Mouse (Mus musculus) kidney, postnatal 10 days (tissue): ENCODE results near the gene Lrrc29.

Experiments used
- DNase-seq: peaks from one replicate; pipeline ENCODE4 v3.0.0; 2021; ENCODE audit warnings: mixed read lengths

Gene Lrrc29

GRCm38 (mm10) chr8:105343791-105344574 lies 17.9 kb upstream of the Lrrc29 start:
- no peak for DNase-seq

GRCm38 (mm10) chr8:105342768-105343167 lies 16.7 kb upstream of the Lrrc29 start:
- DNase-seq, result no peak

GRCm38 (mm10) chr8:105341399-105341798 lies 15.3 kb upstream of the Lrrc29 start:
- peak; percentile 68 for DNase-seq

GRCm38 (mm10) chr8:105339886-105340635 lies 14.0 kb upstream of the Lrrc29 start:
- DNase-seq, result peak; percentile 55

GRCm38 (mm10) chr8:105338992-105339391 lies 12.9 kb upstream of the Lrrc29 start:
- DNase-seq, result no peak

- DNase-seq, result peak; percentile 51
Observed at GRCm38 (mm10) chr8:105336373-105337130, 10.5 kb upstream of the Lrrc29 start.

GRCm38 (mm10) chr8:105332523-105332922 lies 6.4 kb upstream of the Lrrc29 start:
- no peak for DNase-seq

- no peak for DNase-seq
Observed at GRCm38 (mm10) chr8:105331931-105332330, 5.9 kb upstream of the Lrrc29 start.

- peak; percentile 27 for DNase-seq
Observed at GRCm38 (mm10) chr8:105331469-105331868, 5.4 kb upstream of the Lrrc29 start.

GRCm38 (mm10) chr8:105330325-105330724 lies 4.2 kb upstream of the Lrrc29 start:
- DNase-seq, result peak; percentile 21

- no peak for DNase-seq
Observed at GRCm38 (mm10) chr8:105326968-105327367, 890 bp upstream of the Lrrc29 start.

GRCm38 (mm10) chr8:105325641-105326093 lies 411 bp downstream of the Lrrc29 start:
- peak; percentile 63 for DNase-seq

GRCm38 (mm10) chr8:105323183-105323582 lies 2.9 kb downstream of the Lrrc29 start:
- no peak for DNase-seq

- no peak for DNase-seq
Observed at GRCm38 (mm10) chr8:105318662-105319190, 7.4 kb downstream of the Lrrc29 start.

- DNase-seq, result no peak
Observed at GRCm38 (mm10) chr8:105317941-105318340, 8.1 kb downstream of the Lrrc29 start.

- DNase-seq, result peak; percentile 19
Observed at GRCm38 (mm10) chr8:105315073-105315769, 10.9 kb downstream of the Lrrc29 start.

- DNase-seq, result no peak
Observed at GRCm38 (mm10) chr8:105313622-105314402, 12.3 kb downstream of the Lrrc29 start.

GRCm38 (mm10) chr8:105312891-105313481 lies 13.1 kb downstream of the Lrrc29 start:
- no peak for DNase-seq

- DNase-seq, result no peak
Observed at GRCm38 (mm10) chr8:105311718-105312117, 14.4 kb downstream of the Lrrc29 start.

GRCm38 (mm10) chr8:105310118-105310517 lies 16.0 kb downstream of the Lrrc29 start:
- no peak for DNase-seq
